Mouse (Mus musculus) cortical plate, adult 2 months (tissue): ENCODE measurements around the gene Dhdh. TPM values are rescaled to one million over a fixed set of nuclear protein-coding genes. Genes with fewer than 3 reads are reported as not detected.
"Not testable (repeated sequence)": the region's sequence is repeated elsewhere in the genome, so short reads cannot be mapped to it uniquely, and the experiment has no call there.

Source experiments
- H3K27ac ChIP-seq: fragments of 200-500 bp; 2 replicates; pipeline ENCODE4 v1.5.1; 2012; ENCODE audit warnings: low read length, control low read depth, inconsistent platforms; ENCODE audit not compliant: insufficient read depth
- H3K4me1 ChIP-seq: fragments of 200-500 bp; 2 replicates; pipeline ENCODE4 v1.6.1; 2011; ENCODE audit warnings: low read length; ENCODE audit not compliant: control insufficient read depth, insufficient read depth
- H3K4me3 ChIP-seq: fragments of 200-500 bp; 2 replicates; pipeline ENCODE4 v1.5.1; 2011; ENCODE audit warnings: mild to moderate bottlenecking, low read length, control low read depth; ENCODE audit not compliant: insufficient read depth
- CTCF ChIP-seq: fragments of 200-500 bp; IDR thresholded peaks from 2 replicates; pipeline ENCODE4 v1.5.1; 2011; ENCODE audit warnings: mild to moderate bottlenecking, control low read depth, low read length; ENCODE audit not compliant: insufficient read depth; ENCODE audit errors: extremely low read depth
- POLR2A ChIP-seq: fragments of 200-500 bp; IDR thresholded peaks from 2 replicates; pipeline ENCODE4 v1.6.1; 2011; ENCODE audit warnings: mild to moderate bottlenecking, low read length, control low read depth; ENCODE audit not compliant: insufficient read depth; ENCODE audit errors: extremely low read depth
- polyA plus RNA-seq: library from polyadenylated mRNA; depleted of rRNA; stranded (reverse); fragments of >200 nt; gene quantifications from 2 replicates; pipeline ENCODE4 v1.2.3, GENCODE M21; 2012

Dhdh gene
- polyA plus RNA-seq, 1 experiment, result 5.9 TPM

DNA sequence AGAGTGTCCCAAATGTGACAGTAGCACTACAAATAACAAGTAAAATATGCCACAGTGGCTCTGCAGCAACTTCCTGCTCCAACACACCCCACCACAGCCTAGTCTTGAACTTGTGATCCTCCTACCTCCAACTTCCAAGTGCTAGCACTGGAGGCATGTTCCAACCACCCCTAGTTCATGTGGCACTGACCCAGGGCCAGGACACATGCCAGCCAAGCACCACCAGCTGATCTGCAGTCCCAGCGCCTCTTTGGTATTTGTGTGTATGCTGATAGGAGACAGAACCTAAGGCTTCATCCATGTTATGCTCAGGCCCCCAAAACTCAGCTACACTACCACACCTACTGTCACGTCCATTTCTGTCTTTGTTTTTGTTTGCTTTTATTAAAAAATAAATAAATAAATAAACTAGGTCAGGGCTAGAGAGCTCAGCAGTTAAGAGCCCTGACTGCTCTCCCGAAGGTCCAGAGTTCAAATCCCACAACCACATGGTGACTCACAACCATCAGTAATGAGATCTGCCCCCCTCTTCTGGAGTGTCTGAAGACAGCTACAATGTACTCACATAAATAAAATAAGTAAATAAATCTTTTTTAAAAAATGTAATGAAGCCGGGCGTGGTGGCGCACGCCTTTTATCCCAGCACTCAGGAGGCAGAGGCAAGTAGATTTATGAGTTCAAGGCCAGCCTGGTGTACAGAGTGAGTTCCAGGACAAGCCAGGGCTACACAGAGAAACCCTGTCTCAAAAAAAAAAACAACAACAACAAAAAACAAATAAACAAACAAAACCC, 24.4 kb downstream of the Dhdh start:
- Histone ChIP-seq H3K27ac (no peak overlapping the region), H3K4me3 (no peak overlapping the region), H3K4me1 (peaks cover 11% of the 10 kb centered on the region)
- TF ChIP-seq POLR2A (no peak), CTCF (no peak)

GRCm38 (mm10) chr7:45462868-45463267, 25.7 kb downstream of the Dhdh start:
- not testable (repeated sequence) for H3K27ac ChIP-seq, H3K4me3 ChIP-seq
- peaks cover 11% of the 10 kb centered on the region for H3K4me1 ChIP-seq

GRCm38 (mm10) chr7:45462325-45462724, 26.3 kb downstream of the Dhdh start:
- no peak overlapping the region for H3K27ac ChIP-seq
- H3K4me1 ChIP-seq, result peaks cover 11% of the 10 kb centered on the region
- H3K4me3 ChIP-seq, result no peak overlapping the region
- TF ChIP-seq POLR2A, result no peak
- TF ChIP-seq CTCF, result no peak

DNA sequence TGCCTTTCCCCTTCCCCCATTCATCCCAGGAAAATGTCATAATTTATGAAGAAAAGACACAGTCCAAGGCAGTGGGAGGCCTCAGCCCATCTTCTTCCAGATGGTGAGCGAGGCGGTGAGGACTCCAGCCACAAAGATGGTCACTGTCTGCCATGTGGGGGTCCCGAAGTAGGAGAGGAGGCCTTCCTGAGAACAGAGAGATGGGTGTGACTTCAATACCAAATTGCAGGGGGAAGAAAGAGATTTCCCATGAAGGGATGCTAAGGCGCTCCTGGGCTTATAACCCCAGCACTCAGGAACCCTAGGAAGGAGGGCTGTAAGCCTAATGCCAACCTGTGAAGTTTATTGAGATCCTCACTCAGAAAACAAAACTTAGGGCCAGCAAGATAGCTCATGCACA, 26.8 kb downstream of the Dhdh start:
- H3K4me3 ChIP-seq, result no peak overlapping the region
- H3K4me1 ChIP-seq, result peaks cover 13% of the 10 kb centered on the region
- no peak overlapping the region for H3K27ac ChIP-seq
- TF ChIP-seq CTCF (no peak), POLR2A (no peak)

DNA sequence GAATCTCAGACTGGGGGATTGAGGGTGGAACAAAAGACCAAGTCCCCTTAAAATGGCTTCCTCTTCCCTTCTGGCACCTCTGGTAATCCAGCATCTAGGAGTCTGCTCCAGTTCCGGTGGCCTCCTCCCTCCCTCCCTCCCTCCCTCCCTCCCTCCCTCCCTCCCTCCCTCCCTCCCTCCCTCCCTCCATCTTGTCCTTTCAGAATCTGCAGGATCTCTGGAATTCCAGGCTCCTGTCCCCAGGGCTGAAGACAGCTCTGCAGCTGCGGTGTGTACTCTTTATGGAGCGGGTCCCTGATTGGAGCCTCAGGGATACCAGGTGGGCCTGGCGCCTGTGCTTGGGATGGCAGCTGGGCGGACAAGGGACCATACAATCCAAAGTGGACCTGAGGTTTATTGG, 27.3 kb downstream of the Dhdh start:
- H3K4me3 ChIP-seq, result no peak overlapping the region
- TF ChIP-seq POLR2A (no peak), CTCF (no peak)
- H3K27ac ChIP-seq, result peak overlapping the region; percentile 94
- peaks cover 13% of the 10 kb centered on the region for H3K4me1 ChIP-seq

DNA sequence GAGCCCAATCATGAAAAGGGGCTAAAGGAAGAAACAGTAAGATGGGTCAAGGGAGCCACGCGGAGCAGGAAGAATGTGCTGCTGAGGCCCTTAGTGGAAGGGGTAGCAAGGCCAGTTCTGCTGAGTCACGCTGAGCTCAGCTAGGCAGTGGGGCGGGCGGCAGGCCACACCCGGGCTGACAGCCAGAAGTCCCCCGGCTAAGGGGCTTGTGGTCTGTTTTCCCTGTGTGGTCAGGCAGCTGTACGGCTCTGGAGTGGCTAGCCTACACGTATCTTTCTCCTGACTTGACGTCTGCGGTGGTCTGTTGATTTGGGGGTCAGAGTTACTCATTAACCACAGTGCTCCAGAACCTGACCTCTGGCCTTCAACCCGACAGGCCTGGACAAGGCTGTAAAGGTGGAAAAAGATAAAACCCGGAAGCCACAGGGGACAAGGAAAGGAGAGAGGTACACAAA, 27.7 kb downstream of the Dhdh start:
- Histone ChIP-seq H3K27ac (peak overlapping the region; percentile 94), H3K4me1 (peaks cover 12% of the 10 kb centered on the region)
- TF ChIP-seq POLR2A, result 0 out of 2 replicates have a peak, but pooled peaks have one; percentile 37
- no peak for TF ChIP-seq CTCF

DNA sequence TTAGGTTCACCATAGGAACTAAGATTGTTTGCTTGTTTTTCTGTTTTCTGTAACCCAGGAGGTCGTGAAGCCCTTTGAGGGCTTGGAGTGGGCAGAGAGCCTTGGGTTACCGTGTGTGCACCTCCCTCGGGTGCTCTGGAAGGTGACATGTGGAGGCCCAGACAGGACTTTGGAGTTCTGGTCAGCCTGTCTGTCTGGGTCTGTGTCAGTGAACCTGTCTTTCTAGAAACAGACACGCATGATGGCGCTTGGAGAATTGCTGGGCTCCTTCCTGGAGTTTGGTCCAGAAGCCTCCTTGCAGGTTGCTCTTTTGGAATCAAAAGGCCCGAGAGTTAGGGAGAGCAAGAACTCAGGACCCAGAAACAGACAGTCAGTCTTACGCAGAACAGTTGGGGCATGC, 28.2 kb downstream of the Dhdh start:
- H3K4me3 ChIP-seq, result no peak overlapping the region; the same call in 1 of the 2 replicates
- peak overlapping the region; percentile 94 for H3K27ac ChIP-seq
- peaks cover 9% of the 10 kb centered on the region; the same call in 1 of the 2 replicates for H3K4me1 ChIP-seq
- TF ChIP-seq POLR2A (no peak), CTCF (no peak)

More for the DNA sequence above, 27.7 kb downstream of the Dhdh start:
- H3K4me3 ChIP-seq, result no peak overlapping the region

- TF ChIP-seq POLR2A, result peak; percentile 96
- Histone ChIP-seq H3K4me3 (peak within 1 kb of the TSS; percentile 93), H3K27ac (peak within 1 kb of the TSS; percentile 94)
- H3K4me1 ChIP-seq, result not testable (repeated sequence)
Observed at GRCm38 (mm10) chr7:45459564-45460140, 29.0 kb downstream of the Dhdh start, which contains the start of gene Ftl1. Ftl1 (minus strand) TSS chr7:45459884.

DNA sequence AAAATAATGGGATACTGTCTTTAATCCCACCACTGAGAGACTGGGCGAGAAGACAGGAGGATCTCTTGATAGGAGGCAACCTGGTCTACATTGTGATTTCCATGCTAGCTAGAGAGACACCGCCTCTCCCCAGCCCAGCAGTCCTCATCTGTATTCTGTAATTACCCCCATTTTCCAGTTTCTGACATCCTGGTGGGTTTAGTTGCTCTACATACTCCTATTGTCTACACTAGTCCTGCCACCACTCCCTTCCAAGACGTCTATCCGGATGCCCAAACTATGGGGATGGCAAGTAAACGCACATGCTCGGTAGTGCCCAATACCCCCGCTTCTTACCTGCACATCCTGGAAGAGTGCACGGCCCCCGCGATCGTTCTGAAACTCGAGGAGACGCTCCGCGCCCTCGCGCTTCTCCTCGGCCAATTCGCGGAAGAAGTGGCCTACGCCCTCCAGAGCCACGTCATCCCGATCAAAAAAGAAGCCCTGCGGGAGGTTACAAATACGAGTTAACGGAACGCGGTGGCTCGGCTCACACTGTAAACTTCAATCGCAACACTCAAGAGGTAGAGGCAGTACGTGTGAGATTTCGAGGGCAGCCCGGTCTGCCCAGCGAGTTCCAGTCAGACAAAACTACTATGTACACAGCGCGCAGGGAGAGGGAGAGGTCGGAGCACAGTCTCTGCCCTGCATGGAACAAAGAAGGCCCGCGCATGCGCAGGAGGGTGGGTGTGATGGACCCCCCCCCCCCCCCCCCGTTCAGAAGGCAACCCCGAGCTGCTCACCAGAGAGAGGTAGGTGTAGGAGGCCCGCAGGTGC, 29.6 kb downstream of the Dhdh start:
- TF ChIP-seq POLR2A, result no peak; the same call in 1 of the 2 replicates
- TF ChIP-seq CTCF, result no peak
- peak overlapping the region; percentile 93 for H3K4me3 ChIP-seq

More for the DNA sequence above, 29.6 kb downstream of the Dhdh start:
- Histone ChIP-seq H3K4me1 (peaks cover 6% of the 10 kb centered on the region; the same call in 1 of the 2 replicates), H3K27ac (peak overlapping the region; percentile 64; the same call in 1 of the 2 replicates)
